Mouse (Mus musculus) adrenal gland, adult 2 months (tissue): Measurements from ENCODE around the gene Lamp3. TPM values are rescaled to one million over a fixed set of nuclear protein-coding genes. Genes with fewer than 3 reads are reported as not detected.
"Not testable (repeated sequence)": the region's sequence is repeated elsewhere in the genome, so short reads cannot be mapped to it uniquely, and the experiment has no call there.

Experiments used
- DNase-seq: peaks from one replicate; pipeline ENCODE4 v3.0.0; 2021
- long read RNA-seq: library from polyadenylated mRNA; stranded (forward); transcript quantifications from one replicate; pipeline ENCODE4 v2.0.0, GENCODE M21; 2021
- polyA plus RNA-seq: library from polyadenylated mRNA; depleted of rRNA; stranded (reverse); fragments of >200 nt; gene quantifications from 2 replicates; pipeline ENCODE4 v1.2.3, GENCODE M21; 2012; rRNA removed
- total RNA-seq, 2 experiments: library from RNA; stranded (reverse); gene quantifications; 2 replicates each; pipeline ENCODE4 v1.2.3; 2021

Lamp3 gene
- total RNA-seq = under 1 TPM in 1 of 2 experiments, not detected in 1; 0.10 TPM
- polyA plus RNA-seq = not detected in 2 replicates
- long read RNA-seq = 0 reads

GRCm38 (mm10) chr16:19706216-19706615 is at the start of gene Lamp3:
Lamp3 (minus strand) TSS chr16:19706375.
- no peak for DNase-seq

GRCm38 (mm10) chr16:19732896-19733295 is 26.7 kb upstream of the Lamp3 start:
- no peak for DNase-seq

GRCm38 (mm10) chr16:19724139-19724538 is 18.0 kb upstream of the Lamp3 start:
- DNase-seq = not testable (repeated sequence)

DNA sequence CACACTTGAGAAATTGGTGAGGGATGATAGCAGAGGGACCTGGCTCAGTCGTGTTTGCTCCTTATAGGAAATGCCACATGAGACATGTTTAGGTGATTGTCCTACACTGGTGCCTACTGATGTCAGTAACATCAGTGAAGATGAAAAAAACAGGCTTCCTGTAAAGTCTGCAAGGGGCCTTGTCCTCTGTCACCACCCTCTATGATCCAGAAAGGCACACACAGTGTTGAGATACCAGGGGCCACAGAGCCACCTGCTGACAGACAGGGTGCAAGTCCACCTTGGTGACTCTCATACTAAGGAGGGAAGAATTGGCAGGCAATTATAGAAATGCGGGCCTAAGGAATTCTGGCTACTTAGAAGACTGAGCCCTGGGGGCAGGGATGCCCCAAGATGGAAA is 14.8 kb upstream of the Lamp3 start:
- DNase-seq = no peak

DNA sequence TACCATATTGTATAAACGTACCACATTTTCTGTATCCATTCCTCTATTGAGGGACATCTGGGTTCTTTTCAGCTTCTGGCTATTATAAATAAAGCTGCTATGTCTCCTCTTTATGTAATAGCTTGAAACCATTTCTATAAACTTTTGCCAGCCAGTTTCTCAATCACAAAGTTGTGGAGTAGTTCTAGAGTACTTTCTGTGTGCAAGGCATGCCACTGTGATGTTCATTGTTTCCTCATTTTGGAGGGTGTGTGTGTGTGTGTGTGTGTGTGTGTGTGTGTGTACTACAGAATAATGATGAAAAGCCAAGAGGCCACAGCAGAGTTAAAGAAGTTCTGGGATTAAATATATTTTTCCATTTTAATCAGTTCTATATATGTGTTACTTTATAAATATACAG is 1.2 kb upstream of the Lamp3 start:
- DNase-seq = no peak

DNA sequence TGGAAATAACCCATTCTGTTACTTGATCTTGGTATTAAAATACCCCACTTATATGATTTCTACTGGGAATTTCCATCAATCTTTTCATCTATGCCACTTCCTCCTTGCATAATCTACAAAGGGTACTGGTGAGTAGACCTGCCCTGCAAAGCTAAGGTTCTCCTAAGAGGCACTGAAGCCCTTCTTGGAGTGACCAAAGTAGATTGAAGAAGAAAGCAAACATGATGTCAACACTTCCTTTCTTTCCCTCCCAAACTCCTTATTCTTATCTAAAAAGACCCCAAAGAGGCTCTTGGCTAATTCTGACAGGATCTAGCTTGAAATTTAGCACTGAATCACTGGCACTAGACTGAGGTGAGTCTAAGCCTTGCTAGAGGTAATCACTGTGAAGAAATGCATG is 7.0 kb downstream of the Lamp3 start:
- DNase-seq = no peak

DNA sequence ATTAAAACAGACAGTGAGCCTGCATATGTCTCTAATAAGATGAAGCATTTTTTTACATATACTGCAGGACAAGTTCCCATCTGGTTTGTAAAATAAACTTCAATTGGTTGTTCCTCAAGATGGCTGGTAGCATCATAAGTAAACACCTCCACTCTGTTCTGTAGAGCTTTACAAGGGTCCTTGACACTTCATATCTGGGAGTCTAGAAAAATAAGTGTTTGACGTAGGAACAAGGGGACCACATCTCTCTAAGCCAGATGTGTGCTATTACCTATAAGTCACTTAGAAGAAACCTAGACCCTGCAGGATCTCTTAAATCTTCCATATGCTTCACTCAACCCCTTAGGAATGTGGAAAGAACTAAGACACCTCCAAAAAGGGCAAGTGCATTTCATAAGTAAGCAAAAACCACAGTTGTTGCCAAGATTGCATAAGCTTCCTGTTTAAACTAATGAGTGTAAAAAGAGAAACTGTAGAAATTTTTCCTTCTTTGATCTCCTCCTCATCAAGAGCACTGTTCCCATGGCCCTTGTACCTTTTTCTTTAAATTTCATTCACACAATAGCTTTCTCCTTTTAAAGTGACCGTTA is 35.3 kb downstream of the Lamp3 start:
- no peak for DNase-seq

GRCm38 (mm10) chr16:19666312-19666711 is 39.9 kb downstream of the Lamp3 start:
- DNase-seq = no peak

DNA sequence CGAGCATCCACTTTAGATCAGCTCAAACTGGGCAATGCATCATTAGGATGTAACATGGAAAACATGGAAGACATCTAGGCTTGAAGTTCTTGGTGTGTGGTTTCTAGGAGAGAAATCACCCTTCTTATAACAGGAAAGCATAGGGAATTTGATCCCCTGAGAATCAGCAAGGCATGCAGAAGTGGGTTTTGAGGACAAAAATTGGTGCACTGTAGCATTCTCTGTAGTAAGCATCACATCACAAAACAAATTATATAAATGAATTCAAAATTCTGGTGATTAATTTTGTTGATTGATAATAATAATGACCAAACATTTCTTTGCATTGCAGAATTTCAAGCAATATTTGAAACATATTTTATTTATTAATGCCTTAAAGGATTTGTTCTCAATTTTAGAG is 76.4 kb downstream of the Lamp3 start, which contains the start of gene Olfr171:
Olfr171 (minus strand) TSS at position 101 of the 400 bp plus-strand sequence.
- DNase-seq = no peak

DNA sequence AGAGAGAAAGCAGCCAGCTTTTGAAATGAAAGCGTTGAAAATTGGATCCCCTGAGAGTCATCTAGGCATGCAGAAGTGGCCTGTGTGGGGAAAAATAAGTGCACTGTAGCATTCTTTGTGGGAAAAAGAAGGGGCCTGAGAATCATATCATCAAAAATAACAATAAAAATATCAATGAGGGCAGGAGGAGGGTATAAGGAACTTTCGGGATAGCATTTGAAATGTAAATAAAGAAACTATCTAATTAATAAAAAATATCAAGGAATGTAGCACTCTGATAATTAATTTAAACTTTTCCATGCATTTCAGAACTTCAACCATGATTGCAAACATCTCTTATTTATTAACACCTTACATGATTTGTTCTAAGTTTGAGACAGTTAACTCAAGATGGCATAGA is 94.4 kb downstream of the Lamp3 start, which contains the start of gene Olfr170:
Olfr170 (minus strand) TSS at position 101 of the 400 bp plus-strand sequence.
- not testable (repeated sequence) for DNase-seq

Other genes with a start within 250 kb of the Lamp3 start
- not detected for gene Olfr166, start 222.7 kb downstream of the Lamp3 start, total RNA-seq
- gene Olfr166, start 222.7 kb downstream of the Lamp3 start, polyA plus RNA-seq = not detected in 2 replicates
- gene Olfr167, start 184.1 kb downstream of the Lamp3 start, total RNA-seq = not detected
- gene Olfr167, start 184.1 kb downstream of the Lamp3 start, polyA plus RNA-seq = not detected in 2 replicates
- gene Olfr168, start 170.8 kb downstream of the Lamp3 start, total RNA-seq = not detected
- not detected in 2 replicates for gene Olfr168, start 170.8 kb downstream of the Lamp3 start, polyA plus RNA-seq
- not detected for gene Olfr169, start 134.6 kb downstream of the Lamp3 start, total RNA-seq
- not detected in 2 replicates for gene Olfr169, start 134.6 kb downstream of the Lamp3 start, polyA plus RNA-seq
- gene Olfr170, start 94.5 kb downstream of the Lamp3 start, total RNA-seq = not detected
- not detected in 2 replicates for gene Olfr170, start 94.5 kb downstream of the Lamp3 start, polyA plus RNA-seq
- not detected for gene Olfr171, start 76.5 kb downstream of the Lamp3 start, total RNA-seq
- not detected in 2 replicates for gene Olfr171, start 76.5 kb downstream of the Lamp3 start, polyA plus RNA-seq
- gene B3gnt5, start 53.8 kb upstream of the Lamp3 start, total RNA-seq = under 1 TPM; 0.24 to 0.75 TPM
- gene B3gnt5, start 53.8 kb upstream of the Lamp3 start, polyA plus RNA-seq = 0.15 TPM in 1 of 2 replicates, not detected in the other